Mouse (Mus musculus): ENCODE data around the gene Slc16a8. TPM values are rescaled to one million over a fixed set of nuclear protein-coding genes. Genes with fewer than 3 reads are reported as not detected.

Gene Slc16a8
- polyA plus RNA-seq, 1 experiment from 2014 or later: 1.00 TPM

GRCm38 (mm10) chr15:79208211-79208610, 46.4 kb downstream of the Slc16a8 start:
- Histone ChIP-seq H3K36me3 (no peaks in the 10 kb centered on the region), H3K4me3 (no peak overlapping the region), H3K9me3 (no peaks in the 10 kb centered on the region), H3K9ac (no peak overlapping the region), H3K27ac (replicated peaks) (no peak overlapping the region), H3K4me2 (no peak overlapping the region), H3K27me3 (no peaks in the 10 kb centered on the region), H3K4me1 (replicated peaks) (no peaks in the 10 kb centered on the region)
- no peak for ATAC-seq (ENCODE audit: low FRiP score, low read depth)
- 82% methylated on average over 6 of the region's 6 CpGs for WGBS

- WGBS: 35% methylated on average over 10 of the region's 10 CpGs
- H3K36me3 ChIP-seq: no peaks in the 10 kb centered on the region
- ATAC-seq (ENCODE audit: low FRiP score, low read depth): peak; percentile 42; the same call in 1 of the 2 replicates
- H3K9ac ChIP-seq: no peak overlapping the region
- H3K4me1 ChIP-seq (replicated peaks): peaks cover 17% of the 10 kb centered on the region
- H3K4me2 ChIP-seq: no peak overlapping the region
- peak overlapping the region; percentile 62 for H3K27ac ChIP-seq (replicated peaks)
- H3K9me3 ChIP-seq: no peaks in the 10 kb centered on the region
- H3K4me3 ChIP-seq: no peak overlapping the region
- H3K27me3 ChIP-seq: no peaks in the 10 kb centered on the region
Observed at GRCm38 (mm10) chr15:79202575-79202974, 52.0 kb downstream of the Slc16a8 start.

GRCm38 (mm10) chr15:79201491-79202150, 52.9 kb downstream of the Slc16a8 start:
- no peaks in the 10 kb centered on the region for H3K36me3 ChIP-seq
- no peaks in the 10 kb centered on the region for H3K27me3 ChIP-seq
- no peak overlapping the region for H3K27ac ChIP-seq (replicated peaks)
- peaks cover 17% of the 10 kb centered on the region for H3K4me1 ChIP-seq (replicated peaks)
- H3K4me3 ChIP-seq: no peak overlapping the region
- no peak overlapping the region for H3K9ac ChIP-seq
- 8% methylated on average over 13 of the region's 13 CpGs for WGBS
- H3K9me3 ChIP-seq: no peaks in the 10 kb centered on the region
- peak overlapping the region; percentile 29 for H3K4me2 ChIP-seq
- peak; percentile 72; the same call in 1 of the 2 replicates for ATAC-seq (ENCODE audit: low FRiP score, low read depth)

Other genes with a start within 250 kb of the Slc16a8 start
- gene H1f0, start 226.3 kb downstream of the Slc16a8 start, polyA plus RNA-seq (2015; fragmentation: Nextera tagmentation; extraction: Ambion mirVana): 214 and 226 TPM in 2 replicates
- gene Galr3, start 212.9 kb downstream of the Slc16a8 start, polyA plus RNA-seq (2015; fragmentation: Nextera tagmentation; extraction: Ambion mirVana): 0.13 and 0.38 TPM in 2 replicates
- gene Ankrd54, start 191.9 kb downstream of the Slc16a8 start, polyA plus RNA-seq (2015; fragmentation: Nextera tagmentation; extraction: Ambion mirVana): 56.0 and 59.7 TPM in 2 replicates
- 167 and 177 TPM in 2 replicates for gene Eif3l, start 179.6 kb downstream of the Slc16a8 start, polyA plus RNA-seq (2015; fragmentation: Nextera tagmentation; extraction: Ambion mirVana)
- 12.4 and 15.0 TPM in 2 replicates for gene Micall1, start 145.9 kb downstream of the Slc16a8 start, polyA plus RNA-seq (2015; fragmentation: Nextera tagmentation; extraction: Ambion mirVana)
- gene Polr2f, start 113.8 kb downstream of the Slc16a8 start, polyA plus RNA-seq (2015; fragmentation: Nextera tagmentation; extraction: Ambion mirVana): 253 and 258 TPM in 2 replicates
- 17.2 and 22.0 TPM in 2 replicates for gene 1700088E04Rik, start 113.5 kb downstream of the Slc16a8 start, polyA plus RNA-seq (2015; fragmentation: Nextera tagmentation; extraction: Ambion mirVana)
- 8.2 and 8.9 TPM in 2 replicates for gene Sox10, start 89.5 kb downstream of the Slc16a8 start, polyA plus RNA-seq (2015; fragmentation: Nextera tagmentation; extraction: Ambion mirVana)
- 88.6 and 93.2 TPM in 2 replicates for gene Pick1, start 25.6 kb downstream of the Slc16a8 start, polyA plus RNA-seq (2015; fragmentation: Nextera tagmentation; extraction: Ambion mirVana)
- gene Gm49486, start 25.4 kb downstream of the Slc16a8 start, polyA plus RNA-seq (2015; fragmentation: Nextera tagmentation; extraction: Ambion mirVana): 1.0 and 1.4 TPM in 2 replicates
- gene Baiap2l2, start 30.8 kb upstream of the Slc16a8 start, polyA plus RNA-seq (2015; fragmentation: Nextera tagmentation; extraction: Ambion mirVana): 3.7 and 4.0 TPM in 2 replicates
- 27.1 and 32.5 TPM in 2 replicates for gene Pla2g6, start 73.6 kb upstream of the Slc16a8 start, polyA plus RNA-seq (2015; fragmentation: Nextera tagmentation; extraction: Ambion mirVana)
- gene Maff, start 91.9 kb upstream of the Slc16a8 start, polyA plus RNA-seq (2015; fragmentation: Nextera tagmentation; extraction: Ambion mirVana): 1.00 and 1.0 TPM in 2 replicates
- gene Tmem184b, start 148.8 kb upstream of the Slc16a8 start, polyA plus RNA-seq (2015; fragmentation: Nextera tagmentation; extraction: Ambion mirVana): 45.7 and 51.6 TPM in 2 replicates
- 229 and 234 TPM in 2 replicates for gene Csnk1e, start 200.8 kb upstream of the Slc16a8 start, polyA plus RNA-seq (2015; fragmentation: Nextera tagmentation; extraction: Ambion mirVana)